Mouse (Mus musculus): ENCODE results near the gene Myo18b. TPM values are rescaled to one million over a fixed set of nuclear protein-coding genes. Genes with fewer than 3 reads are reported as not detected.

Myo18b gene
- polyA plus RNA-seq, 1 experiment from 2014 or later, result 1.3 TPM

DNA sequence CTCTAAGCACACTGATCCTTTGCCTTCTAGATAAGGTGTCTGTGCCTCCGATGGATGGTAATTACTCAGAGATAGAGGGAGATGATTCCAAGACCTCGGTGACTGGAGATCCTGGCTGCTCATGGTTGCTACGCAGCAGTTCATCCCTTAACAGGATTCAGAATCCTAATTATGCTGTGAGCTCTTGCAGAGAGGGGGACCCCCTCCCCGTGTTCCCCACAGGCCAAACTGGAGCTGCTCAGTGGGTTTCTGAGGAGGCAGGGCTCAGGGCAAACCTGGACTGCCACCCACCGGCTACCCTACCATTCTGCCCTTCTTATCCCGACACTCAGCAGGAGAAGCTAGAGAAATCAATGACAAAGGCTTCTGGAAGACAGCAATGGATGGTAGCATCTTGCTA lies 54.3 kb downstream of the Myo18b start:
- H3K9me3 ChIP-seq (ENCODE audit: control insufficient read depth, low read length), result no peaks in the 10 kb centered on the region
- no peak overlapping the region for H3K9ac ChIP-seq (replicated peaks; ENCODE audit: low read depth, low read length)
- H3K27ac ChIP-seq (ENCODE audit: low read depth, low read length), result no peak overlapping the region
- H3K36me3 ChIP-seq (ENCODE audit: control insufficient read depth, insufficient read depth, low read length), result no peaks in the 10 kb centered on the region
- peaks cover 13% of the 10 kb centered on the region; the same call in 1 of the 2 replicates for H3K4me1 ChIP-seq (ENCODE audit: control insufficient read depth, insufficient read depth, low read length)
- no peak overlapping the region for H3K4me3 ChIP-seq (ENCODE audit: low read depth, low read length)
- WGBS, result 54% methylated on average over 6 of the region's 6 CpGs
- no peak overlapping the region for H3K4me2 ChIP-seq (ENCODE audit: low read depth, low read length)
- ATAC-seq (ENCODE audit: low read depth), result no peak
- H3K27me3 ChIP-seq (ENCODE audit: control insufficient read depth, insufficient read depth, low read length), result no peaks in the 10 kb centered on the region

DNA sequence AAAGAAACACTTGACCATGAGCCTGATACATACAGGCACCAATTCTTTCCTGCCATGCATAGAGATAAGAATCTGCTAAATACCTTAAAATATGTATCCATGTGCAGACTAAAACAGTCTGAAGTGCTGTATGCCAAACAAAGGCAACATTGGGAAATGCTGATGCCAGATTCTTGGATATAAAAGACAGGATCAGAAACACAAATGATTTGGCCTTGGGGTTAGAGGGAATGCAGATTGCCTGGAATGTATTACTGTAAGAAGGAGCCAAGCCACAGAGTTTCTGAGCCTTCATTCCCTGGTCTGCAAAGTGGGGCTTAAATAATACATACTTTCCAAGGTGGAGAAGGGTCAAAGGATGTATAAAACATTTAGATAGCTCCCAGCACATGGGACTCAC lies 61.3 kb downstream of the Myo18b start:
- H3K27ac ChIP-seq (ENCODE audit: low read depth, low read length), result no peak overlapping the region
- H3K4me3 ChIP-seq (ENCODE audit: low read depth, low read length), result no peak overlapping the region
- no peak for ATAC-seq (ENCODE audit: low read depth)
- no peak overlapping the region for H3K4me2 ChIP-seq (ENCODE audit: low read depth, low read length)
- peaks cover 4% of the 10 kb centered on the region for H3K4me1 ChIP-seq (ENCODE audit: control insufficient read depth, insufficient read depth, low read length)
- no peaks in the 10 kb centered on the region for H3K9me3 ChIP-seq (ENCODE audit: control insufficient read depth, low read length)
- H3K27me3 ChIP-seq (ENCODE audit: control insufficient read depth, insufficient read depth, low read length), result no peaks in the 10 kb centered on the region
- H3K9ac ChIP-seq (replicated peaks; ENCODE audit: low read depth, low read length), result no peak overlapping the region
- H3K36me3 ChIP-seq (ENCODE audit: control insufficient read depth, insufficient read depth, low read length), result no peaks in the 10 kb centered on the region

DNA sequence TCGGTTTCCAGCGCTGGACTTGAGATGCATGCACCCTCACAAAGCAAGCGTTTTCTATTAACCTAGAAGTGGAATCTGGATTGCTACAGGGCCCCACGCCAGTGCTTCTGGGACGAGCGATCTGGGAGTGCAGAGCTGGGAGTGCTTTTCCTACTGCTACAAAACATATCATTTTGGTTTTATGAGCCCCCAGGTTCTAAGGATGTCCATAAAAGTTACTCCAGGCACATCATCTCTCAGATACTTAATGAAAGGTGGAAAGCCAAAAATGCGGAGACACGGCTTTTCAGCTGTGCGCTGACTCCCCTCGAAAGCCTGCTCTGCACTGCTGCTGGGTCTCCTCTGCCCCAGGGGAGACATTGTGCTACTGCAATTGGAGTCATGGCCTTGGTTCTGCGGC lies 62.3 kb downstream of the Myo18b start:
- H3K27me3 ChIP-seq (ENCODE audit: control insufficient read depth, insufficient read depth, low read length), result no peaks in the 10 kb centered on the region
- peak overlapping the region; percentile 11; the same call in 1 of the 2 replicates for H3K9ac ChIP-seq (replicated peaks; ENCODE audit: low read depth, low read length)
- no peaks in the 10 kb centered on the region for H3K36me3 ChIP-seq (ENCODE audit: control insufficient read depth, insufficient read depth, low read length)
- H3K4me2 ChIP-seq (ENCODE audit: low read depth, low read length), result no peak overlapping the region
- H3K9me3 ChIP-seq (ENCODE audit: control insufficient read depth, low read length), result no peaks in the 10 kb centered on the region
- peaks cover 4% of the 10 kb centered on the region for H3K4me1 ChIP-seq (ENCODE audit: control insufficient read depth, insufficient read depth, low read length)
- ATAC-seq (ENCODE audit: low read depth), result no peak
- H3K27ac ChIP-seq (ENCODE audit: low read depth, low read length), result peak overlapping the region; percentile 39; the same call in 1 of the 2 replicates
- WGBS, result 49% methylated on average over 11 of the region's 11 CpGs
- H3K4me3 ChIP-seq (ENCODE audit: low read depth, low read length), result no peak overlapping the region

DNA sequence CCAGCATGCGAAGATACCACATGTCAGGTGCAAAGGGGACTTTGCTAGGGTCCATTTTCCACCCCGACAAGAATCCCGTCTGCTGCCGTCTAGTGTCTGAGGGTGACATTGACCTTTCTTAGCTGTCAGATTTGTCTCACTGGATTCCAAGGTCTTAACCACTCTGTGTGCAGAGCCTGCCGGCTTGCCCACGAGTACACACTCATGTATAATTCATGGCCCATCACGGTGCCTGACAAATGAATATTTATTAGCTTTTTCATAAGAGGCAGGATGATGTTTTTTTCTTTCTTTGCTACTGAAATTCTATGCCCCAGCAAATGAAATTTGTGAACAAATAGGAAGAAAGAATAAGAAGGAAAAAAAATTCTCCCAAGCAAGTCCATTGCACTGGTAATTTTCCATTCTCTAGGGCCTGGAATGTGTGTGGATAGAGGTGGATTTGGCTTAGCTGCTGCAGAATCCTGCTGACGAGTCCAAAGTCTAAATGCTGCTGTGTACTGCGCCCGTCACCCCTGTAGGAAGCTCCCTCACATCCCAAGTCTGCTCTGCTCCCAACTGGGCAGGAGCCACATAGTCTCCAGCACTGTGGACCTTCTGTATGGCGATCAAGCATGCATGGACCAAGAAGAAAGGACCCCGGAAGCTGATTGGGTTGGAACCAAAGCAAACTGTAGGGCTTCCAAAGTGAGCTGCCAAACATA lies 70.9 kb downstream of the Myo18b start:
- Histone ChIP-seq H3K4me3 (ENCODE audit: low read depth, low read length) (no peak overlapping the region), H3K36me3 (ENCODE audit: control insufficient read depth, insufficient read depth, low read length) (no peaks in the 10 kb centered on the region), H3K27ac (ENCODE audit: low read depth, low read length) (peak overlapping the region; percentile 12; the same call in 1 of the 2 replicates), H3K9ac (replicated peaks; ENCODE audit: low read depth, low read length) (no peak overlapping the region), H3K4me1 (ENCODE audit: control insufficient read depth, insufficient read depth, low read length) (no peaks in the 10 kb centered on the region; the same call in 1 of the 2 replicates), H3K27me3 (ENCODE audit: control insufficient read depth, insufficient read depth, low read length) (no peaks in the 10 kb centered on the region), H3K9me3 (ENCODE audit: control insufficient read depth, low read length) (no peaks in the 10 kb centered on the region), H3K4me2 (ENCODE audit: low read depth, low read length) (no peak overlapping the region)
- WGBS, result 36% methylated on average over 12 of the region's 12 CpGs
- ATAC-seq (ENCODE audit: low read depth), result no peak; the same call in 1 of the 2 replicates

DNA sequence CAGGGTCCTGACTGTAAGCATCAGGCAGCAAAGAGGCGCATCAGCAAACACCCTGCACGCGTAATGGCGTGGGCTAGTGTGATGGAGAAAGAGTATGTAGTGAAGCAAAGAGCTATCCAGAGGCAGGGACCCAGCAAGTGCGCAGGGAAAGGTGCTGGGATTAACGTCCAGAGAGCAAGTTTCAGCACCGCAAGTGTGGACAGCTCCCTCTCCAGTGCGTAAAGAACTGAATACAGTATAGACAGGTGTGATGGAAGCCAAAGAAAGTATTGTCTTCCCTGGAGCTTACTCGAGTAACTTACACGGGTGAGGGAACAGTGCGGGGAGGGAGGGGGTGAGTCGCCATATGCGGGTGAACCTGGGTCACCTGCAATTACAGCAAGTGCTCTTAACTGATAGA lies 71.8 kb downstream of the Myo18b start:
- Histone ChIP-seq H3K4me1 (ENCODE audit: control insufficient read depth, insufficient read depth, low read length) (no peaks in the 10 kb centered on the region; the same call in 1 of the 2 replicates), H3K4me3 (ENCODE audit: low read depth, low read length) (no peak overlapping the region), H3K27me3 (ENCODE audit: control insufficient read depth, insufficient read depth, low read length) (no peaks in the 10 kb centered on the region), H3K4me2 (ENCODE audit: low read depth, low read length) (no peak overlapping the region), H3K9me3 (ENCODE audit: control insufficient read depth, low read length) (no peaks in the 10 kb centered on the region), H3K27ac (ENCODE audit: low read depth, low read length) (no peak overlapping the region), H3K36me3 (ENCODE audit: control insufficient read depth, insufficient read depth, low read length) (no peaks in the 10 kb centered on the region), H3K9ac (replicated peaks; ENCODE audit: low read depth, low read length) (no peak overlapping the region)
- ATAC-seq (ENCODE audit: low read depth), result no peak
- 47% methylated on average over 13 of the region's 13 CpGs for WGBS

DNA sequence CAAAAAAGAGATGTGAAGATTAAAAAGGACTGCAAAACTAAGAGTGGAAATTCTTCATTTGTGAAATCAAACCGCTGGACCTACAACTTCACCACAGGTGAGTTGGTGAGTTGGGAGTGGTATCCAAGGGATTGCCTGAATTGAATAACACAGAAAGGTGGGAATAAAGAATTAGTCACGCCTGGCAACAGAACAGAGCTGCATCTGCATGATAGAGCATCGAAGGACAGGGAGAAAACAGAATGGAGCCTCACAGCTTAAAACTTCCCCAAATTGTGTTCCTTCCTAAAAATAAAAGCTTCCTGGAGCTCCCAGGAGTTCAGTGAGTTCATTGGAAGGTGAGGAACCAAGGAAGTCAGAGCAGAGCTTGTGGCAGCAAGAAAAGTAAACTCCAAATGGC lies 73.7 kb downstream of the Myo18b start:
- ATAC-seq (ENCODE audit: low read depth), result no peak
- no peak overlapping the region for H3K9ac ChIP-seq (replicated peaks; ENCODE audit: low read depth, low read length)
- no peaks in the 10 kb centered on the region for H3K27me3 ChIP-seq (ENCODE audit: control insufficient read depth, insufficient read depth, low read length)
- 58% methylated on average over 3 of the region's 3 CpGs for WGBS
- H3K9me3 ChIP-seq (ENCODE audit: control insufficient read depth, low read length), result no peaks in the 10 kb centered on the region
- no peak overlapping the region for H3K4me3 ChIP-seq (ENCODE audit: low read depth, low read length)
- no peaks in the 10 kb centered on the region; the same call in 1 of the 2 replicates for H3K4me1 ChIP-seq (ENCODE audit: control insufficient read depth, insufficient read depth, low read length)
- H3K36me3 ChIP-seq (ENCODE audit: control insufficient read depth, insufficient read depth, low read length), result no peaks in the 10 kb centered on the region
- H3K27ac ChIP-seq (ENCODE audit: low read depth, low read length), result no peak overlapping the region
- H3K4me2 ChIP-seq (ENCODE audit: low read depth, low read length), result no peak overlapping the region

DNA sequence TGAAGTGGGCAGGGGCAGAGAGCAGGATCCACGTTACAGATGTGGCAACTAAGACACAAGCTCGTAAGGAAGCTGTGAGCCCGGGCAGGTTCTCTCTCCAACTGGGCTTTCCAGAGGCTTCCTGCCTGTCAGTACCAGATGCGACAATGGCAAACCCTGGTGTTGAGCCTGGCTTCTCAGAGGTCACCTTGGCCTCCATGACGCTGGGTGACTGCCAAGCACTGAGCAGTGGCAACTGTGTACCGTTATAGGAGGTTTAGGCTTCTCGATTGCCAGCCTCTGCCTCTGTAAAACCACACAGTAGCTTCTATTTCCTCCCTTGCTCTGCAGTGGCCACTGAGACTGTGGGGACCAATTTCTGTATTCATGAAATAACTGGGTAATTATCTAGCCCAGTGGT lies 81.1 kb downstream of the Myo18b start:
- H3K4me3 ChIP-seq (ENCODE audit: low read depth, low read length), result no peak overlapping the region

DNA sequence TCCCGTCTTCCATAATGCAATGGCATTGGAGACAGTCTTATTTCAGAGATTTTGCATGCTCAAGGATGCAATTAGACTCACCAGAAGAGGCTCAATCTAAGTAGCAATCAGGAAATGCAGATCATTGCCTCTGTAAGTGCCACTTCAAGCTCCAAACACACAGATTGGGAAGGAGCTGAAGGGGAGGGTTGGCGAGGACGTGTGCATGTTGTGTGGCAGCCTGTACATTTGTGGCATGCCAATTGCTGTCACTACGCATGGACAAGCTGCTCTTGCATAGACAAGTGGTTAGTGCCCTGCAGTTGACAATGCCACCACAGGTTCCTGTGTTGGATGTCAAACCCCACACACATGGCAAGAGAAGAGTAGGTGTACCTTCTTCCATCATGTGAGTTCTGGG lies 88.5 kb downstream of the Myo18b start:
- Histone ChIP-seq H3K27ac (ENCODE audit: low read depth, low read length) (no peak overlapping the region), H3K4me2 (ENCODE audit: low read depth, low read length) (no peak overlapping the region), H3K27me3 (ENCODE audit: control insufficient read depth, insufficient read depth, low read length) (no peaks in the 10 kb centered on the region), H3K4me3 (ENCODE audit: low read depth, low read length) (no peak overlapping the region), H3K4me1 (ENCODE audit: control insufficient read depth, insufficient read depth, low read length) (no peaks in the 10 kb centered on the region), H3K9ac (replicated peaks; ENCODE audit: low read depth, low read length) (no peak overlapping the region), H3K36me3 (ENCODE audit: control insufficient read depth, insufficient read depth, low read length) (no peaks in the 10 kb centered on the region), H3K9me3 (ENCODE audit: control insufficient read depth, low read length) (no peaks in the 10 kb centered on the region)
- ATAC-seq (ENCODE audit: low read depth), result no peak
- 76% methylated on average over 4 of the region's 4 CpGs for WGBS

More for the DNA sequence above, 81.1 kb downstream of the Myo18b start:
- WGBS, result 67% methylated on average over 7 of the region's 7 CpGs
- no peak overlapping the region for H3K9ac ChIP-seq (replicated peaks; ENCODE audit: low read depth, low read length)
- H3K36me3 ChIP-seq (ENCODE audit: control insufficient read depth, insufficient read depth, low read length), result no peaks in the 10 kb centered on the region
- no peaks in the 10 kb centered on the region for H3K9me3 ChIP-seq (ENCODE audit: control insufficient read depth, low read length)
- H3K27me3 ChIP-seq (ENCODE audit: control insufficient read depth, insufficient read depth, low read length), result no peaks in the 10 kb centered on the region
- no peak for ATAC-seq (ENCODE audit: low read depth)
- no peak overlapping the region for H3K27ac ChIP-seq (ENCODE audit: low read depth, low read length)
- no peak overlapping the region for H3K4me2 ChIP-seq (ENCODE audit: low read depth, low read length)
- H3K4me1 ChIP-seq (ENCODE audit: control insufficient read depth, insufficient read depth, low read length), result no peaks in the 10 kb centered on the region

DNA sequence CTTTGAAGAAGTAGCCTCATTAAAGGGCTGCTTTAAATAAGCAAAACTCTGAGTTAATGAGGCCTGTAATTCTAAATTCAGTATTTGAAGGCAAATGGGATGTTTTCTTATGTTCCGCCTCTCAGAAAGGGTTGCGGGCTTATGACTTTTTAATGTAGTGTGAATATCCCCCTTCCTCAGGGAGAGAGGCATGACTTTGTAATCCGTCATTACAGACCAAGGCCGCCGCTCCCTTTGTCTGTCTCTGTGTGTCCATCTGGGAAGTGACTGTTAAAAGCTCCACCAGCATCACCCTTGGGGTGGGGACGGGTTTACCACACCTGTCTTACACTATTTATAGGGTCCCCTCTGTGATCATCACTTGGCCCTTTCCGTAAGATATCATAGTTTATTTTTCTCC lies 100.1 kb downstream of the Myo18b start:
- no peak overlapping the region for H3K4me2 ChIP-seq (ENCODE audit: low read depth, low read length)
- no peaks in the 10 kb centered on the region for H3K36me3 ChIP-seq (ENCODE audit: control insufficient read depth, insufficient read depth, low read length)
- H3K27me3 ChIP-seq (ENCODE audit: control insufficient read depth, insufficient read depth, low read length), result no peaks in the 10 kb centered on the region
- no peak overlapping the region for H3K9ac ChIP-seq (replicated peaks; ENCODE audit: low read depth, low read length)
- H3K4me1 ChIP-seq (ENCODE audit: control insufficient read depth, insufficient read depth, low read length), result 0 out of 2 replicates have a peak, but pooled peaks cover 3% of the 10 kb centered on the region
- H3K9me3 ChIP-seq (ENCODE audit: control insufficient read depth, low read length), result no peaks in the 10 kb centered on the region
- H3K4me3 ChIP-seq (ENCODE audit: low read depth, low read length), result no peak overlapping the region
- no peak overlapping the region for H3K27ac ChIP-seq (ENCODE audit: low read depth, low read length)
- no peak for ATAC-seq (ENCODE audit: low read depth)
- 30% methylated on average over 7 of the region's 7 CpGs for WGBS
